In genomic region chr5:47436455-47436854, GRCm38 (mm10) we compare ENCODE assay signal across 24 mouse cellular contexts.
A peak's percentile ranks its signal among the peaks of the same experiment; 100 is the strongest.
DNase-seq lines count a peak whose midpoint lies in the region; ATAC-seq and TF ChIP-seq lines count a peak whose summit lies in the region.
"Had no signal": no experiment of that assay in that cellular context is flagged by ENCODE, and none has a peak within 500 bp of the region (broad histone marks: within the 10 kb centered on the region; RNA-seq: fewer than 3 reads in every experiment).

No protein-coding gene starts in this region.

- no peak overlapping the region for H3K4me3 ChIP-seq in lung, embryonic 14.5 days (ENCODE audit: low read depth, low read length)
- H3K4me3 ChIP-seq in lung, adult 2 months (replicated peaks; ENCODE audit: extremely low read depth, low read depth, low read length) = no peak overlapping the region
- H3K4me3 ChIP-seq: forebrain, embryonic 15.5 days; heart, embryonic 10.5 days; neural tube, embryonic 13.5 days had no signal

- no peaks in the 10 kb centered on the region for H3K4me1 ChIP-seq in lung, embryonic 14.5 days (ENCODE audit: insufficient read depth)
- no peaks in the 10 kb centered on the region for H3K4me1 ChIP-seq in lung, adult 2 months (ENCODE audit: control insufficient read depth, insufficient read depth, low read length)
- H3K4me1 ChIP-seq: forebrain, embryonic 15.5 days; heart, embryonic 10.5 days had no signal

- H3K4me2 ChIP-seq in lung, embryonic 14.5 days = no peak overlapping the region
- H3K4me2 ChIP-seq: forebrain, embryonic 15.5 days; neural tube, embryonic 13.5 days had no signal

- no peak for ATAC-seq in lung, embryonic 14.5 days (ENCODE audit: insufficient read depth)
- ATAC-seq: forebrain, embryonic 15.5 days; hindbrain, postnatal 0 days had no signal

- no peak overlapping the region for H3K9ac ChIP-seq in lung, embryonic 14.5 days
- H3K9ac ChIP-seq: forebrain, embryonic 15.5 days; neural tube, embryonic 13.5 days had no signal

- intact Hi-C loops in heart, postnatal 14 days (cut with DNase I) = no loop called here

- H3K36me3 ChIP-seq in lung, embryonic 14.5 days (ENCODE audit: insufficient read depth) = no peaks in the 10 kb centered on the region
- H3K36me3 ChIP-seq: forebrain, embryonic 15.5 days; heart, embryonic 10.5 days; neural tube, embryonic 13.5 days had no signal

- peak; percentile 21 for DNase-seq in heart, adult 8-10 months (ENCODE audit: low spot score)
- no peak for DNase-seq in heart, postnatal 14 days
- peak; percentile 54 for DNase-seq in lung, embryonic 14.5 days
- no peak for DNase-seq in lung, adult 2 months
- DNase-seq in Muller cell, postnatal 12 days (ENCODE audit: inconsistent ontology term) = peak; percentile 5
- DNase-seq in brain, adult 2 months (ENCODE audit: low read depth, low spot score) = peak; percentile 1
- DNase-seq in testis, postnatal 14 days (ENCODE audit: low spot score) = no peak
- no peak for DNase-seq in embryo, embryonic 9.5 days (ENCODE audit: extremely low spot score)
- DNase-seq: adrenal gland, adult 8-10 months; cerebellum, adult 8-10 months; cerebellum, postnatal 36 days; embryo, embryonic 11 days; gastrocnemius, postnatal 14 days; kidney, adult 11 months; kidney, postnatal 14 days; left cerebral cortex, postnatal 4 days; midbrain, embryonic 14.5 days; right cerebral cortex, postnatal 4 days; thymus, adult 2 months; thymus, postnatal 4 days had no signal

- 32% methylated on average over 3 of the region's 3 CpGs for WGBS in lung, embryonic 14.5 days
- 56% methylated on average over 3 of the region's 3 CpGs for WGBS in lung, adult 2 months

- TF ChIP-seq CTCF in lung, embryonic 14.5 days (IDR thresholded peaks at IDR 0.05; ENCODE audit: low read depth) = no peak
- TF ChIP-seq CTCF in lung, adult 2 months (IDR thresholded peaks at IDR 0.05; ENCODE audit: insufficient read depth, low read length) = no peak

- H3K27ac ChIP-seq in lung, embryonic 14.5 days (ENCODE audit: low read depth) = no peak overlapping the region
- H3K27ac ChIP-seq: forebrain, embryonic 15.5 days; heart, embryonic 10.5 days; hindbrain, postnatal 0 days; neural tube, embryonic 13.5 days had no signal

- no peak for TF ChIP-seq POLR2A in lung, adult 2 months (IDR thresholded peaks at IDR 0.05; ENCODE audit: borderline replicate concordance, extremely low read depth, low read depth, low read length)

- H3K27me3 ChIP-seq in lung, embryonic 14.5 days (ENCODE audit: insufficient read depth, low read length) = no peaks in the 10 kb centered on the region
- H3K27me3 ChIP-seq: forebrain, embryonic 15.5 days; neural tube, embryonic 13.5 days had no signal

- H3K9me3 ChIP-seq in lung, embryonic 14.5 days (ENCODE audit: low read depth, low read length) = no peaks in the 10 kb centered on the region
- H3K9me3 ChIP-seq: forebrain, embryonic 15.5 days; heart, embryonic 10.5 days; neural tube, embryonic 13.5 days had no signal

Comparison
In these comparisons a context has a peak if more than half of its experiments do, and no peak if none do; other contexts are left out.
1. DNase-seq: peak in heart, adult 8-10 months (single experiment), lung, embryonic 14.5 days (single experiment), Muller cell, postnatal 12 days (single experiment) and brain, adult 2 months (single experiment); none in heart, postnatal 14 days (0 of 2), lung, adult 2 months (single experiment), testis, postnatal 14 days (single experiment) and embryo, embryonic 9.5 days (single experiment).